Mouse (Mus musculus): ENCODE measurements around the gene Hoxc8.

The Hoxc8 gene

GRCm38 (mm10) chr15:103037579-103037978, 47.2 kb downstream of the Hoxc8 start:
- DNase-seq: no peak

- DNase-seq: no peak
Observed at GRCm38 (mm10) chr15:103038701-103039480, 48.5 kb downstream of the Hoxc8 start.

GRCm38 (mm10) chr15:103039609-103040008, 49.2 kb downstream of the Hoxc8 start:
- no peak for DNase-seq

GRCm38 (mm10) chr15:103040601-103041000, 50.2 kb downstream of the Hoxc8 start:
- no peak for DNase-seq

- no peak for DNase-seq
Observed at GRCm38 (mm10) chr15:103041613-103042012, 51.2 kb downstream of the Hoxc8 start.

GRCm38 (mm10) chr15:103042209-103042608, 51.8 kb downstream of the Hoxc8 start:
- DNase-seq: no peak
